Mouse (Mus musculus) forebrain, embryonic 14.5 days (tissue): ENCODE results near the gene Tmed6. TPM values are rescaled to one million over a fixed set of nuclear protein-coding genes. Genes with fewer than 3 reads are reported as not detected.

Experiments used
- ATAC-seq: fragments of 200-750 bp; cut with Nextera tagmentation; 2 replicates; pipeline ENCODE4 v1.8.0; 2017; ENCODE audit warnings: mild to moderate bottlenecking, moderate library complexity
- DNase-seq: peaks from one replicate; pipeline ENCODE4 v3.0.0-alpha.2; 2015; ENCODE audit warnings: low spot score
- H3K27ac ChIP-seq: fragments of 300-500 bp; sonication (generic); 2 replicates; pipeline ENCODE4 v1.5.1; 2014; ENCODE audit warnings: low read depth, mild to moderate bottlenecking, control low read depth, low read length, moderate library complexity
- H3K27me3 ChIP-seq: fragments of 300-500 bp; sonication (generic); replicated peaks from 2 replicates; pipeline ENCODE4 v1.6.1; 2014; ENCODE audit warnings: low read length, control low read depth, mixed read lengths; ENCODE audit not compliant: control insufficient read depth, insufficient read depth
- H3K36me3 ChIP-seq: fragments of 300-500 bp; sonication (generic); 2 replicates; pipeline ENCODE4 v1.6.1; 2014; ENCODE audit warnings: low read length, control low read depth; ENCODE audit not compliant: control insufficient read depth, insufficient read depth
- H3K4me1 ChIP-seq: fragments of 300-500 bp; sonication (generic); 2 replicates; pipeline ENCODE4 v1.6.1; 2014; ENCODE audit warnings: antibody characterized with exemption, low read length, control low read depth; ENCODE audit not compliant: control insufficient read depth, insufficient read depth
- H3K4me2 ChIP-seq: fragments of 300-500 bp; sonication (generic); 2 replicates; pipeline ENCODE4 v1.6.1; 2014; ENCODE audit warnings: mild to moderate bottlenecking, control low read depth, low read length
- H3K4me3 ChIP-seq: fragments of 300-500 bp; sonication (generic); 2 replicates; pipeline ENCODE4 v1.5.1; 2014; ENCODE audit warnings: low read depth, low read length, control low read depth
- H3K9ac ChIP-seq: fragments of 300-500 bp; sonication (generic); 2 replicates; pipeline ENCODE4 v1.6.1; 2014; ENCODE audit warnings: mild to moderate bottlenecking, low read length, control low read depth, moderate library complexity
- H3K9me3 ChIP-seq: fragments of 300-500 bp; sonication (generic); replicated peaks from 2 replicates; pipeline ENCODE4 v1.6.1; 2016; ENCODE audit warnings: low read length, control low read depth, mixed read lengths; ENCODE audit not compliant: control insufficient read depth
- WGBS: fragments of 180-500 bp; shearing (Covaris S2); extraction: QIAGEN DNeasy Blood & Tissue Kit; methylation state at CpG from one replicate; pipeline ENCODE4 v1.1.7; 2014; 5-methylcytosine and 5-hydroxymethylcytosine counted together
- polyA plus RNA-seq: library from polyadenylated mRNA; unstranded; fragments of >200 nt; fragmentation: Nextera tagmentation; extraction: Ambion mirVana; gene quantifications from 2 replicates; pipeline ENCODE4 v1.2.1, GENCODE M21; 2014

Tmed6 gene
- polyA plus RNA-seq, 1 experiment from 2014 or later, result not detected

GRCm38 (mm10) chr8:107086018-107086417 lies 20.6 kb upstream of the Tmed6 start:
- Histone ChIP-seq H3K4me3 (no peak overlapping the region), H3K36me3 (peaks cover 63% of the 10 kb centered on the region), H3K4me1 (no peaks in the 10 kb centered on the region), H3K27ac (no peak overlapping the region), H3K27me3 (no peaks in the 10 kb centered on the region), H3K9me3 (no peaks in the 10 kb centered on the region), H3K9ac (no peak overlapping the region), H3K4me2 (no peak overlapping the region)
- WGBS, result 97% methylated on average over 5 of the region's 5 CpGs
- DNase-seq, result no peak
- no peak for ATAC-seq

GRCm38 (mm10) chr8:107085358-107085757 lies 19.9 kb upstream of the Tmed6 start:
- Histone ChIP-seq H3K9ac (no peak overlapping the region), H3K4me2 (no peak overlapping the region), H3K4me3 (no peak overlapping the region), H3K36me3 (peaks cover 63% of the 10 kb centered on the region), H3K27me3 (no peaks in the 10 kb centered on the region), H3K9me3 (no peaks in the 10 kb centered on the region), H3K27ac (no peak overlapping the region), H3K4me1 (no peaks in the 10 kb centered on the region)
- no peak for ATAC-seq
- 97% methylated on average over 17 of the region's 17 CpGs for WGBS
- no peak for DNase-seq

GRCm38 (mm10) chr8:107076239-107076888 lies 10.9 kb upstream of the Tmed6 start:
- WGBS, result 94% methylated on average over 7 of the region's 7 CpGs

GRCm38 (mm10) chr8:107074128-107074527 lies 8.7 kb upstream of the Tmed6 start:
- no peaks in the 10 kb centered on the region for H3K9me3 ChIP-seq
- no peak overlapping the region for H3K27ac ChIP-seq
- H3K4me1 ChIP-seq, result no peaks in the 10 kb centered on the region
- 96% methylated on average over 1 of the region's 1 CpGs for WGBS
- no peak overlapping the region for H3K4me3 ChIP-seq
- no peaks in the 10 kb centered on the region for H3K27me3 ChIP-seq
- no peak overlapping the region for H3K9ac ChIP-seq
- H3K4me2 ChIP-seq, result no peak overlapping the region
- H3K36me3 ChIP-seq, result peaks cover 87% of the 10 kb centered on the region
- no peak for ATAC-seq
- no peak for DNase-seq

More at GRCm38 (mm10) chr8:107076239-107076888, 10.9 kb upstream of the Tmed6 start:
- no peak overlapping the region for H3K4me3 ChIP-seq
- DNase-seq (no peak), ATAC-seq (no peak)
- H3K27ac ChIP-seq, result no peak overlapping the region
- H3K4me1 ChIP-seq, result no peaks in the 10 kb centered on the region
- no peak overlapping the region for H3K4me2 ChIP-seq
- H3K36me3 ChIP-seq, result peaks cover 90% of the 10 kb centered on the region
- no peaks in the 10 kb centered on the region for H3K27me3 ChIP-seq
- H3K9ac ChIP-seq, result no peak overlapping the region
- no peaks in the 10 kb centered on the region for H3K9me3 ChIP-seq

GRCm38 (mm10) chr8:107073706-107074105 lies 8.3 kb upstream of the Tmed6 start:
- no peak overlapping the region for H3K27ac ChIP-seq
- DNase-seq (no peak), ATAC-seq (no peak)
- H3K27me3 ChIP-seq, result no peaks in the 10 kb centered on the region
- peaks cover 87% of the 10 kb centered on the region for H3K36me3 ChIP-seq
- H3K9me3 ChIP-seq, result no peaks in the 10 kb centered on the region
- no peak overlapping the region for H3K9ac ChIP-seq
- no peak overlapping the region for H3K4me2 ChIP-seq
- 86% methylated on average over 4 of the region's 4 CpGs for WGBS
- no peaks in the 10 kb centered on the region for H3K4me1 ChIP-seq
- H3K4me3 ChIP-seq, result no peak overlapping the region

GRCm38 (mm10) chr8:107062613-107063012 lies 2.8 kb downstream of the Tmed6 start:
- no peak for ATAC-seq
- DNase-seq, result no peak
- no peak overlapping the region for H3K4me3 ChIP-seq
- peaks cover 18% of the 10 kb centered on the region for H3K36me3 ChIP-seq
- no peak overlapping the region for H3K4me2 ChIP-seq
- H3K4me1 ChIP-seq, result peaks cover 2% of the 10 kb centered on the region
- H3K9ac ChIP-seq, result no peak overlapping the region
- no peaks in the 10 kb centered on the region for H3K27me3 ChIP-seq
- WGBS, result 78% methylated on average over 1 of the region's 1 CpGs
- H3K27ac ChIP-seq, result no peak overlapping the region
- no peaks in the 10 kb centered on the region for H3K9me3 ChIP-seq

GRCm38 (mm10) chr8:107056973-107057369 lies 8.5 kb downstream of the Tmed6 start:
- Histone ChIP-seq H3K4me1 (peaks cover 8% of the 10 kb centered on the region), H3K36me3 (peaks cover 41% of the 10 kb centered on the region), H3K4me2 (peak overlapping the region; percentile 97), H3K4me3 (peak overlapping the region; percentile 98), H3K9me3 (no peaks in the 10 kb centered on the region), H3K27me3 (no peaks in the 10 kb centered on the region), H3K9ac (peak overlapping the region; percentile 75), H3K27ac (no peak overlapping the region)
- DNase-seq (no peak), ATAC-seq (no peak; the same call in 1 of the 2 replicates)
- WGBS, result 1% methylated on average over 33 of the region's 33 CpGs

- peak within 1 kb of the TSS; percentile 70 for H3K27ac ChIP-seq
- DNase-seq, result peak; percentile 99
- peak within 1 kb of the TSS; percentile 85 for H3K9ac ChIP-seq
- under 1% methylated on average over 88 of the region's 88 CpGs for WGBS
- peaks cover 48% of the 10 kb centered on the region for H3K36me3 ChIP-seq
- peak within 1 kb of the TSS; percentile 97 for H3K4me2 ChIP-seq
- H3K4me1 ChIP-seq, result peaks cover 8% of the 10 kb centered on the region
- H3K27me3 ChIP-seq, result no peaks in the 10 kb centered on the region
- H3K4me3 ChIP-seq, result peak within 1 kb of the TSS; percentile 98
- no peaks in the 10 kb centered on the region for H3K9me3 ChIP-seq
- peak; percentile 97 for ATAC-seq
Observed at GRCm38 (mm10) chr8:107056076-107056972, 9.1 kb downstream of the Tmed6 start, which contains the start of the genes Cog8 and Nip7. Cog8 (minus strand) TSS chr8:107056689. Nip7 (plus strand) TSS chr8:107056877.

- Histone ChIP-seq H3K36me3 (peaks cover 55% of the 10 kb centered on the region), H3K9ac (no peak overlapping the region), H3K4me1 (peaks cover 6% of the 10 kb centered on the region), H3K27ac (no peak overlapping the region), H3K4me2 (no peak overlapping the region), H3K4me3 (no peak overlapping the region), H3K9me3 (no peaks in the 10 kb centered on the region), H3K27me3 (no peaks in the 10 kb centered on the region)
- DNase-seq, result no peak
- WGBS, result 98% methylated on average over 8 of the region's 8 CpGs
- ATAC-seq, result no peak
Observed at GRCm38 (mm10) chr8:107052046-107052445, 13.4 kb downstream of the Tmed6 start.
